Mouse (Mus musculus): Measurements from ENCODE around the gene Ankle1. TPM values are rescaled to one million over a fixed set of nuclear protein-coding genes. Genes with fewer than 3 reads are reported as not detected.

Ankle1 gene
- polyA plus RNA-seq, 1 experiment from 2014 or later: 11.0 TPM

DNA sequence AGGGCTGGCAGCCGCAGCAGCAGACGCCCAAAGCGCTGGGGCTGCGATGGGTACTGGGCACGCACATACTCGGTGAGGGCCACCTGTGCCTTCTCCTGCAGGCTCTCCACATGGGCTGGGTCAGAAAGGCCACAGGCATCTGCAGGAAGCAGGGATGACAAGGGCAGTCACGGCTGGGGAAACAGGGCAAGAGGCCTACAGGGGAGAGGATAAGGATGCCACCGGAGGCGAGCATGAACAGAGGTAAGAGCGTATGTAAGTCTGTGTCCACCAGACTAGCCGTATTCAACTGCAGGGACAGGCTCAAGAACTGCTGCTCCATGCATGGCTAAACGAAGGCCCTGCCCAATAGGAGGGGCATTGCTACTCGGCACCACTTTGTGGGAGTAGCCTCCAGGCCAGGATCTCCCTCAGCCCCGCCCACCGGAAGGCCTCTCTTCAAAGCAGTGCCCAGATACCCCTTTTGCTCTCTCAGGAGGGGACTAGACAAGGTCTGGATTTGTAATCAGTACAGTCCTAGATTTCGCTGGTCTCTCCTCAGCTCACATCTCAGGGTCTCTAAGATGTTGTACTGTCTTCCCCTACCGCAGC is 31.1 kb upstream of the Ankle1 start:
- Histone ChIP-seq H3K27ac (replicated peaks) (0 out of 2 replicates have a peak overlapping the region, but pooled peaks have one; percentile 40), H3K4me2 (peak overlapping the region; percentile 67; the same call in 1 of the 2 replicates), H3K9ac (no peak overlapping the region), H3K27me3 (no peaks in the 10 kb centered on the region), H3K4me3 (no peak overlapping the region), H3K9me3 (no peaks in the 10 kb centered on the region), H3K36me3 (peaks cover 14% of the 10 kb centered on the region; the same call in 1 of the 2 replicates), H3K4me1 (replicated peaks) (peaks cover 49% of the 10 kb centered on the region)
- WGBS: 81% methylated on average over 17 of the region's 17 CpGs
- no peak for ATAC-seq (ENCODE audit: low FRiP score, low read depth)

DNA sequence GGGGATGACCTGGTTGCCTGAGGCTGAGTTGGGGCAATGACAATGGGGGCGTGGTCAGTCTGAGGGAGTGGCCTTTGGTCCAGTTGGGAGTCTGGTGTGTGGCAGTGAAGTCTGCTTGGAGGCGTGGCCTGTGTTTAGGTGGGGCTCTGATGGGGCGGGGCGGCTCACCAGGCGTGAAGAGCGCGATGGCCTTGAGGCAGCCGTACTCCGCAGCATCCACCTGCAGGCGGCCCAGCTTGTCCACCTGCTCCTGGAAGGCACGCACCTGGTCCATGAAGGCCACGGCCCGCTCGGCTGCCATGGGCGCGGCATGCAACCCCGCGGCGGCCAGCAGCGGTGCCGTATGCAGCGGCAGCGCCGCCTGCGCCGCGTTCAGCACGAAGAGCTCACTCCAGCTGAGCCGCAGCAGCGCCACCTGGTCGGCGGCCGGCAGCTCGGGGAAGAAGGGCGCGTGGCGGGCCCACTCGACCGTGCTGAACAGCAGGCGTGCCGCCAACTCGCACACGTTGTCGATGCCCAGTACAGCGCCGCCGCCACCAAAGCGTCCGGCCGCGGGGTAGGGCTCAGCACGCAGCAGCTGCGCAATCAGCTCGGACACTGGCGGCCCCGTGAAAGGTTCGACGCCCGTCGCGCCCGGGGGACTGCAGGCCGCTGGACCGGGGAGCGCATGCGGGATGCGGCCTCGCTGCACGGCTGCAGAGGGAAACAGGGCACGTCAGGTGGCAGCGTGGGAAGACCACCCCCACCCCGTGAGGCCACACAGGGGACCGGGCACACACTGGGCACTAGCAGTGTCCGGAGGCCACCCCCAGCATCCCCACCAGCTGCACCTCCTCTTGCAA is 30.0 kb upstream of the Ankle1 start:
- Histone ChIP-seq H3K9me3 (no peaks in the 10 kb centered on the region), H3K4me2 (peak overlapping the region; percentile 67), H3K9ac (peak overlapping the region; percentile 48), H3K27me3 (no peaks in the 10 kb centered on the region), H3K4me3 (peak overlapping the region; percentile 40), H3K36me3 (peaks cover 14% of the 10 kb centered on the region; the same call in 1 of the 2 replicates), H3K27ac (replicated peaks) (peak overlapping the region; percentile 72), H3K4me1 (replicated peaks) (peaks cover 54% of the 10 kb centered on the region)
- 9% methylated on average over 71 of the region's 74 CpGs for WGBS
- ATAC-seq (ENCODE audit: low FRiP score, low read depth): no peak

DNA sequence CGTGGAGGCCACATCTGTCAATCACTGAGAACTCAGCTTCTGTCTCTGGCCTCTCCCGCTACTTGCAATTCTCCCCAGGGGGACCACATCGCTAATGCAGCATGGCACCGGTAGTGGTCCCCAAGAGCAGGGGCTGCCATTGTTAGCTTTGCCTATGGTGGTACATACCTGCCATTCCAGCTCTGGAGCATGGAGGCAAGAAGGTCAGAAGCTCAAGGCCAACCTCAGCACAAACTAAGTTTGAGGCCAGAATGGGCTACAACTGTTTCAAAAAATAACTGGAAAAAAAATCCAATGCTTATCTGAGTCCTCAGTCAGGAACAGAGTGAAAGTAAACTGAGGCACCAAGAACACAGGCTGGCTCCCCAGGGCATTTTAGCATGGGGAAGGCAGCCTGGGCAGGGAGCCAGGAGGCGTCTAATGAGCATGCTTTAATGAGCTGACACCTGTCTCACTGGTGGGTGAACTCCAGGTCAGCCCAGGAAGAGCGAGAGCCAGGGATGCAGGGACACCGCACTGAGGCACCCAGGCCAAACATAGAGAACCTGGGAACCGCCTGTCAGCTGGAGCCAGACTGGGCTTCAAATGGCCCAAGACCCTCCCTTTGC is 29.3 kb upstream of the Ankle1 start:
- ATAC-seq (ENCODE audit: low FRiP score, low read depth): no peak
- peak overlapping the region; percentile 40 for H3K4me3 ChIP-seq
- no peaks in the 10 kb centered on the region for H3K9me3 ChIP-seq
- H3K36me3 ChIP-seq: peaks cover 14% of the 10 kb centered on the region; the same call in 1 of the 2 replicates
- H3K9ac ChIP-seq: peak overlapping the region; percentile 48
- H3K4me1 ChIP-seq (replicated peaks): peaks cover 59% of the 10 kb centered on the region
- WGBS: 30% methylated on average over 8 of the region's 8 CpGs
- peak overlapping the region; percentile 72 for H3K27ac ChIP-seq (replicated peaks)
- no peaks in the 10 kb centered on the region for H3K27me3 ChIP-seq
- peak overlapping the region; percentile 67 for H3K4me2 ChIP-seq

DNA sequence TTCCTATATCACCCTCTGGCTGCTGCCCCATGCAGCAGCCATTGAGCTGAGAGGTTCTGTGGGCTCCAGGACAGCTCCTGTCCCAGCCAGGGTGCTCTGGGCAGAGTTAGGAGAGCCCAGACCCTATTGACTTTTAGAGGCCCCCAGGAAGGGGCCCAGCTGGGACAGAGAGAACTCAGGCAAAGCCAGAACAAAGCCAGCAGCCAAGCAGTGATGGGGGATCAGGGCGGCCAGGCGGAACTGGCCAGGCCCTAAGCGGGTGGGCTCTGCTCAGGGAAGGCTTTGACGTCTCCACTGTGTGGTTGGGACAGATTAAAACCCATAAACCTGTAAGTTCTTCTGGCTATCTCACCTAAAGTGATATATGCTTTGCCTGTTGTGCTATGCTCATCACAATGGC is 26.8 kb upstream of the Ankle1 start:
- no peaks in the 10 kb centered on the region for H3K9me3 ChIP-seq
- WGBS: 23% methylated on average over 4 of the region's 4 CpGs
- H3K27ac ChIP-seq (replicated peaks): no peak overlapping the region
- no peaks in the 10 kb centered on the region for H3K27me3 ChIP-seq
- H3K9ac ChIP-seq: no peak overlapping the region
- H3K4me2 ChIP-seq: peak overlapping the region; percentile 100
- H3K36me3 ChIP-seq: peaks cover 10% of the 10 kb centered on the region; the same call in 1 of the 2 replicates
- H3K4me1 ChIP-seq (replicated peaks): peaks cover 67% of the 10 kb centered on the region
- H3K4me3 ChIP-seq: peak overlapping the region; percentile 83
- ATAC-seq (ENCODE audit: low FRiP score, low read depth): no peak

DNA sequence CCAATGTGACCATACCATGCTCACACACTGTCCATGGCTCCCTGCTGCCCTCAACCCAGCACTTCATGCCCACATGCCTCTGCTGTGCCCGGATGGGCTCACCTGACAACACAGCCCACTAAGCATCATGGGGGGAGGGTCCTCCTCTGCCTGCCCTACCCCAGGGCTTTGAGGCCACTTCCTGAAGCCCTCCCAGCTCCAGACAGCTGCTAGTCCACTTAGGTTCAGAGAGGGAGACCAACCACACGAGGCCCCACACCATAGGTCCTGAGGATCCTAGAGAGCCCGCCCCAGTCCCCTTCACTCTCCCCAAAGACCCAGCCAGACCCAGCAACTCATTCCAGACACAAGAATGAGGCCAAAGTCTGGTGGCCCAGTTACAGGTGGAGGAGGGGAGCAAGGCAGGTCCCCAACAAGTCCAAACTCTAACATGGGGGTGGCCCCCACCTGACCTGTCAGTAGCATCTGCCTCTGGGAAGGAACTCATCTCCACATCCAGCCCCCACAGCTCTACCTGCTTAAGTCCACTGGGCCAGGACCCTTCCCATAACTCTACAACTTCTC is 26.2 kb upstream of the Ankle1 start:
- no peak for ATAC-seq (ENCODE audit: low FRiP score, low read depth)
- WGBS: 35% methylated on average over 3 of the region's 3 CpGs
- H3K4me1 ChIP-seq (replicated peaks): peaks cover 66% of the 10 kb centered on the region
- no peak overlapping the region for H3K27ac ChIP-seq (replicated peaks)
- peak overlapping the region; percentile 74 for H3K9ac ChIP-seq
- H3K4me2 ChIP-seq: peak overlapping the region; percentile 100
- H3K9me3 ChIP-seq: no peaks in the 10 kb centered on the region
- H3K36me3 ChIP-seq: 0 out of 2 replicates have a peak, but pooled peaks cover 4% of the 10 kb centered on the region
- H3K4me3 ChIP-seq: peak overlapping the region; percentile 83
- H3K27me3 ChIP-seq: no peaks in the 10 kb centered on the region

DNA sequence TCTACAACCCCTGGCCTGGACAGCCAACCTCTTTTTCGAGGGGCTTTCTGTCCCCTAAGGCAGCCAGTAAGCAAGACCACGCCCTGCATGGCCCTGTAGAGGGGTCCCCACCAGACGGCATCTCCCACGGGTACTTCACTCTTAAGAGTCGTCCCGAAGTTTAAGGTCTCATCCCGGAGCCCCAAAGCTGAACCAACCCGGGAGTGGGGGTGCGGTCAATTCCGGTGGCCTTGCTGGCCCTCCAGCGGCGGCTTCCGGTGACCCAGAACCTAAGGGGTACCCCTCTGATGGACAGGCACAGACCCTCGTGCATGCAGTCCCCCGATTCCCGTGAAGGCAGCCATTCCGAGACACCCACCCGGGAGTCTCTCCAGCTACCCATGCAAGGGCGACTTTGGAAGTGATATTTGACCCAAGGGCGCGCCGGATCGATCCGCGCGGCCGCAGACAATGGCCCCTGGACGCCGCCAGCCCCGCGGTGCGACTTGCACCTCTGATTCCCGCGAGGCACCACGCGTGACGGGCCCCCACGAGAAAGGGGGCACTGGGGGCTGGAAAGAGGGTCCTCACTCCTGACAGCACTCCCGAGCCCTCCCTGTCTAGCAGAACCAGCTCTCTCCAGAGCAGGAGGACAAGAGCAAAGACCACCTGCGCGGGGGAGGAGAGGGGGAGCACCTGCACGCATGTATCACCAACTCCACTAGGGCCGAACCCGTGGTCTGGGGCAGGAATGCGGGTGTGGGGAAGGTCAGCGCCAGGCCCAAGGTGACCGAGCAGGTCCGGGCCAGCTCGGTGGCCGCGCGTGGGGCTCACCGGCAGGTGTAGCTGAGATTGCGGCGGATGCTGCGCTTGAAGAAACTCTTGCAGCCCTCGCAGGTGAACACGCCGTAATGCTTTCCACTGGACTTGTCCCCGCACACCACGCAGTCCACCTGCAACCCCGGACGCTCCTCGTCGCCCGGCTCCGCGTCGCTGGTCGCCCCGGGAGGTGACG is 25.3 kb upstream of the Ankle1 start:
- WGBS: 1% methylated on average over 72 of the region's 72 CpGs
- Histone ChIP-seq H3K4me1 (replicated peaks) (peaks cover 58% of the 10 kb centered on the region), H3K9ac (peak overlapping the region; percentile 74), H3K27ac (replicated peaks) (peak overlapping the region; percentile 82; the same call in 1 of the 2 replicates), H3K27me3 (no peaks in the 10 kb centered on the region), H3K9me3 (no peaks in the 10 kb centered on the region), H3K36me3 (0 out of 2 replicates have a peak, but pooled peaks cover 4% of the 10 kb centered on the region), H3K4me3 (peak overlapping the region; percentile 83), H3K4me2 (peak overlapping the region; percentile 100)
- no peak for ATAC-seq (ENCODE audit: low FRiP score, low read depth)

DNA sequence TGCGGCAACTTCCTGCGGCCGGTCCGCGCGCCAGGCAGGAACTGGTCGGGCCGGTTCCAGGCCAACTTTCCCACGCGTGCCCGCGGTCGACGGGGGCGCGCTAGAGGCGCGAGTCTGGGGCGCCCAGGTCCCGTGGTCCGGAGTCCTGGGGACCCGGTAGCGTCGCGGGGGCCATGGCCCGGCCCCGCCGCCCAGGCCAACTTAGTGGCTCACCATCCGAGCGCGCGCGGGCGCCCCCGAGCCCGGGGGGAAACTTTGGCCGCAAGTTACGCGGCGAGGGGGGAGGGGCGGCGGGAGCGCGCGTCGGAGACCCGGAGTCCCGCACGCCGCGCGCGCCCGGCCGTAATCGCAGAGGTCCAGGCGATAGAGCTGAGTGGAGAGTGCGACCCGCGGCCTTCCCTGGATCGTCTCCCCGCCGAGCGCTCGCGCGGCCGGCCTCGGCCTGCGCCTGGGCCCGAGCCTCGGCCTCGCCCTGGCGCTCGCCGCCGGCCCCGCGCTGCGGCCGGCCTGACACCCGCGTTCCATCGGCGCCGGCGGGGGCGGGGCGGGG is 24.3 kb upstream of the Ankle1 start, which contains the start of gene Nr2f6:
Nr2f6 (minus strand) TSS at position 540 of the 550 bp plus-strand sequence.
- peak; percentile 71 for ATAC-seq (ENCODE audit: low FRiP score, low read depth)
- no peaks in the 10 kb centered on the region for H3K9me3 ChIP-seq
- no peaks in the 10 kb centered on the region for H3K27me3 ChIP-seq
- under 1% methylated on average over 75 of the region's 89 CpGs for WGBS
- peak within 1 kb of the TSS; percentile 83 for H3K4me3 ChIP-seq
- H3K9ac ChIP-seq: peak within 1 kb of the TSS; percentile 74
- peak within 1 kb of the TSS; percentile 100 for H3K4me2 ChIP-seq
- peak within 1 kb of the TSS; percentile 82 for H3K27ac ChIP-seq (replicated peaks)
- peaks cover 48% of the 10 kb centered on the region for H3K4me1 ChIP-seq (replicated peaks)
- 0 out of 2 replicates have a peak, but pooled peaks cover 4% of the 10 kb centered on the region for H3K36me3 ChIP-seq

DNA sequence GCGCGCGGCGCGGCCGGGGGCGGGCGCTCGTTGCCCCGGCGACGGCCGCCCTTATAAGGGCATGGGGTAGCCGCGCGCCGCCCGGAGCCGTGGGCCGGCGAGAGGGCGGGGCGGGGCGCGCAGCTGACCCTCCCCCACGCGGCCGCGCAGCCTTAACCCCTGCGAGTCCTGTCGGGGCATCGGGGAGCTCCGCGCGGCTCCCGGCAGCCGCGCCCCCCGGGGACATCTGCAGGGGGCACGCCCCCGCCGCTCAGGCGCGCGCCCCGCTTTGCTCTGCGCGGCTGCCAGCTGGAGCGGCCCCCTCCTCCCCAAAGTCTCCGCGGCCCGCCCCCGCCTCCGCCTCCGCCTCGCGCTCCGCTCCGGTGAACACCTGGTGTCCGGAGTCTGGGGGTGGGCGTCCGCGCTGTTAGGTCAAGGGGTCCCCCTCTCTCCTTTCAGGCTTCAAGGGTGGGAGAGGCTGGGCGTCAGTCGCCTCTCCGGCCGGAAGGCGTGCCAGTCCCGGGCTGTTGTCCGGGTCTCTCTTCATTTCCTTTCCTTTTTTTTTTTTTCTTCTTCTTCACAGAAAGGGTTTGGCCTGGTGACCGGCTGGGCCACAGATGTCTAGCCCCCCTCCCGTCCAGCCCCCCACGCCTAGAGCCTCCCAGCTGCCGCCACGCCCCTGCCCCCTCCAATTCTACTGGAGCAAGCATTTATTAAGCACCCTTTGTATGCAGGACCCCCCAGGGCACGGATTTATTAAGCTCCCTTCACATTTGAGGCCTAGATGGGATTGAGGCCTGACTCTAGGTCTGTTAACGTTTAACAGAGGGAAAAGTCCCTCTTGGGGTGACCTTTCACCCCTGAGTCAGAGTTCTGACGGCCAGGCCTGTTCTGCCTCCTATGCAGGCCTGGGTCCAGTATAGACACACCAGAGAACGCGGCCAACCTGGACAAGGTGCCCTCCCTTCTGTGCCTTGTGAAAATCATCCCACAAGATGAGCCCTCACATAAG is 23.5 kb upstream of the Ankle1 start:
- H3K27ac ChIP-seq (replicated peaks): peak overlapping the region; percentile 82
- WGBS: 2% methylated on average over 41 of the region's 80 CpGs
- peak overlapping the region; percentile 100 for H3K4me2 ChIP-seq
- peak overlapping the region; percentile 83 for H3K4me3 ChIP-seq
- peak overlapping the region; percentile 74 for H3K9ac ChIP-seq
- peak; percentile 88 for ATAC-seq (ENCODE audit: low FRiP score, low read depth)
- H3K36me3 ChIP-seq: 0 out of 2 replicates have a peak, but pooled peaks cover 4% of the 10 kb centered on the region
- no peaks in the 10 kb centered on the region for H3K9me3 ChIP-seq
- no peaks in the 10 kb centered on the region for H3K27me3 ChIP-seq
- peaks cover 42% of the 10 kb centered on the region for H3K4me1 ChIP-seq (replicated peaks)

DNA sequence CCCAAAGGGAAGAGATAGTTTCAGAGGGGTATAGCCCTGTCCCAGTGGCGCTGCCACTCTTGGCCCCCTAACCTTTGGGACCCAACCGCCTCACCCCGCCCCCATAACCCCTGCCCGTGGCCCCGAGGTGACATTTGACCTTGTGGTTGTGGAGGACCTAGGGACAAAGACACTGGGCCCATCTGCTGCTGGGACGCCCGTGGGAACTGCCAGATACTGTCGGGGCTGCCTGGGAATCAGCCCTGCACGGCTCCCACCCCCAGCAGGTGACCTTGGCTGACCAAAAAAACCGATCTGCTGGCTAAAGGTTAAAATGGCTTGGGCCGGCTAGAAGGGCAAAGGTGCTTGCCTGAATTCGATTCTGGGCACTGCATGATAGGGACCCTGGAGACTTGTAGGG is 22.4 kb upstream of the Ankle1 start:
- 12% methylated on average over 12 of the region's 12 CpGs for WGBS
- Histone ChIP-seq H3K27ac (replicated peaks) (no peak overlapping the region), H3K36me3 (no peaks in the 10 kb centered on the region), H3K9ac (no peak overlapping the region), H3K27me3 (no peaks in the 10 kb centered on the region), H3K4me3 (no peak overlapping the region), H3K4me2 (no peak overlapping the region), H3K4me1 (replicated peaks) (peaks cover 38% of the 10 kb centered on the region), H3K9me3 (no peaks in the 10 kb centered on the region)
- no peak for ATAC-seq (ENCODE audit: low FRiP score, low read depth)

DNA sequence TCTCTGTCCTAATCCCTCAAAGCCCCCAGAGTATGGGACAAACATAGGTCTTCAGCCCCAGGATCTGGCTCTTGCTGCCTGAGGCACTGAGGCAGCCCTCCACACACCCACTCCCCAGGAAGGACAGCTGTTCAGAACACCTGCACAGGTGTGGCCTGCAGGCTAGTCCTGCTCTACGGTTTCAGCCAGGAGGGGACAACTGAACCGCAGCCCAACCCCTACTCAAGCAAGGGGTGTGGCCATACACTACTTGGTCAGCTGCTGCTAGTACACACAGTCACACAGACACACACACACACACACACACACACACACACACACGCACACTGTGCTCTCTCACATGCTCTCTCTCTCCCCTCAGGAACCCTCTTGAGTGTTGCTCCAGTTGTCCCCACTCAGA is 21.9 kb upstream of the Ankle1 start:
- WGBS: 55% methylated on average over 3 of the region's 3 CpGs
- ATAC-seq (ENCODE audit: low FRiP score, low read depth): no peak
- no peaks in the 10 kb centered on the region for H3K27me3 ChIP-seq

More for the DNA sequence above, 21.9 kb upstream of the Ankle1 start:
- Histone ChIP-seq H3K4me2 (no peak overlapping the region), H3K4me3 (no peak overlapping the region), H3K4me1 (replicated peaks) (peaks cover 34% of the 10 kb centered on the region), H3K27ac (replicated peaks) (no peak overlapping the region), H3K9ac (no peak overlapping the region), H3K36me3 (no peaks in the 10 kb centered on the region), H3K9me3 (no peaks in the 10 kb centered on the region)

Measured in hindbrain, embryonic 15.5 days (tissue).